Mouse (Mus musculus): ENCODE measurements around the gene Smim27.
A peak's percentile ranks its signal among the peaks of the same experiment; 100 is the strongest.

The Smim27 gene

DNA sequence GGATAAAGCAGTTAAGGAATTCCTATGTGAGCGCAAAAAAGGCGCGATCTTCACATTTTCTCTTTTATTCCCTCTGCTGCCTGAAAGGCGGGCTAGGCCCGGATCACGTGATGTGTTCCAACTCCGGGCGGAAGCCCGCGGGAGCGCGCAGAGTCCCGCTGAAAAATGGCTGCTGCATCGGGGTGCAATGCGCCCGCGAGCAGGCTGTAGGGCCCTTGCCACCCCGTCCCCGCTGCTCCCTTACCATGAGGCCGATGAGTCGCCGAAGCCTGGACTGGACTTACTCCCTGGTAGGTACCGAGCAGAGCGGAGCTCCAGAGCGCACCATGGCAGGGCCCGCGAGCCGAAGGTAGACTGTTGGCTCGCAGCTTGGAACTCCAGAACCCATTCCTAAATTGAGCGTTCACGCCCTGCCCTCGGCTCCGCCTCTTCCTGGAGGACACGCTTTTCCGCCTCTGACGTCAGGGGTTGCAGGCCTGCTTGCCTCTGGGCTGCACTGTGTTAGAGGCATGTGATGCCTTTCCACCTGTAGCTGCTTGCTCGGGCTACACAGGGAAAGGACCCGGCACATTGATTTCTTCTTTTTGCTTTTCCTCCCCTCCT lies at the start of gene Smim27, which contains the start of gene Topors:
Smim27 (plus strand) TSS at position 150 of the 603 bp plus-strand sequence.
Topors (minus strand) TSS at position 421 of the 603 bp plus-strand sequence.
- H3K4me1 ChIP-seq (replicated peaks; ENCODE audit: low read depth, low read length): peaks cover 60% of the 10 kb centered on the region
- TF ChIP-seq NANOG (IDR thresholded peaks at IDR 0.05; ENCODE audit: borderline replicate concordance, low read length) (no peak), POU5F1 (IDR thresholded peaks at IDR 0.05; ENCODE audit: borderline replicate concordance, low read length) (no peak), CTCF (conservative IDR thresholded peaks at IDR 0.05; ENCODE audit: low read length) (no peak)
- H3K27me3 ChIP-seq (ENCODE audit: insufficient read depth, low read length): no peaks in the 10 kb centered on the region
- peaks cover 64% of the 10 kb centered on the region for H3K36me3 ChIP-seq (ENCODE audit: insufficient read depth, low read length)
- H3K9me3 ChIP-seq (ENCODE audit: low read length): no peaks in the 10 kb centered on the region
- H3K4me3 ChIP-seq (replicated peaks; ENCODE audit: low read length): peak within 1 kb of the TSS; percentile 98

DNA sequence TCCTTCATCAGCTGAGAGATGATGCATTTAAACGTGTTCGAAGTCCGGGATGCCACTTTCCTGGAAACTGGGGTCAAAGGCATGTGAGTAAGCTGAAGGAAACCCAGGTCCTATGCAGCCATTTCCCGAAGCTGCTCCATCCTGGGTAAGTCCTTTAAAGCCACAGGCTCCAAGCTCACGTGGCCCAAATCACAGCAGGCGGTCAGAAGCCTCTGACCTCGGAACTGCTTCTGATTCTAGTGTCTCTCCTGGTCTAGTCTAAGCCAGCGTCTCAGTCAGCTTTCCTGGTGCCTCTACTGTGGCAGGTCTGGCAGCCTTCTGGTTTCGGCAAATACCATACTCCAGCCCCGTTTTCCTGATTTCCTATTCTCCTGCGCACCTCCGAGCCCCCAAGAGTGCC lies 48.9 kb upstream of the Smim27 start:
- Histone ChIP-seq H3K27me3 (ENCODE audit: insufficient read depth, low read length) (no peaks in the 10 kb centered on the region), H3K4me1 (replicated peaks; ENCODE audit: low read depth, low read length) (peaks cover 59% of the 10 kb centered on the region), H3K9me3 (ENCODE audit: low read length) (peaks cover 11% of the 10 kb centered on the region), H3K4me3 (replicated peaks; ENCODE audit: low read length) (peak overlapping the region; percentile 74), H3K36me3 (ENCODE audit: insufficient read depth, low read length) (peaks cover 58% of the 10 kb centered on the region)
- TF ChIP-seq POU5F1 (IDR thresholded peaks at IDR 0.05; ENCODE audit: borderline replicate concordance, low read length) (no peak), NANOG (IDR thresholded peaks at IDR 0.05; ENCODE audit: borderline replicate concordance, low read length) (no peak)

- peaks cover 11% of the 10 kb centered on the region for H3K9me3 ChIP-seq (ENCODE audit: low read length)
- H3K36me3 ChIP-seq (ENCODE audit: insufficient read depth, low read length): peaks cover 55% of the 10 kb centered on the region
- H3K4me1 ChIP-seq (replicated peaks; ENCODE audit: low read depth, low read length): peaks cover 67% of the 10 kb centered on the region
- TF ChIP-seq NANOG (IDR thresholded peaks at IDR 0.05; ENCODE audit: borderline replicate concordance, low read length): no peak
- no peak for TF ChIP-seq CTCF (conservative IDR thresholded peaks at IDR 0.05; ENCODE audit: low read length)
- no peak for TF ChIP-seq POU5F1 (IDR thresholded peaks at IDR 0.05; ENCODE audit: borderline replicate concordance, low read length)
- H3K4me3 ChIP-seq (replicated peaks; ENCODE audit: low read length): peak overlapping the region; percentile 74
- H3K27me3 ChIP-seq (ENCODE audit: insufficient read depth, low read length): no peaks in the 10 kb centered on the region
Observed at GRCm38 (mm10) chr4:40221004-40221760, 48.2 kb upstream of the Smim27 start.

GRCm38 (mm10) chr4:40221876-40222585 lies 47.3 kb upstream of the Smim27 start:
- Histone ChIP-seq H3K36me3 (ENCODE audit: insufficient read depth, low read length) (peaks cover 47% of the 10 kb centered on the region), H3K4me3 (replicated peaks; ENCODE audit: low read length) (peak overlapping the region; percentile 53), H3K4me1 (replicated peaks; ENCODE audit: low read depth, low read length) (peaks cover 75% of the 10 kb centered on the region), H3K27me3 (ENCODE audit: insufficient read depth, low read length) (no peaks in the 10 kb centered on the region), H3K9me3 (ENCODE audit: low read length) (peaks cover 11% of the 10 kb centered on the region)
- TF ChIP-seq NANOG (IDR thresholded peaks at IDR 0.05; ENCODE audit: borderline replicate concordance, low read length) (no peak), POU5F1 (IDR thresholded peaks at IDR 0.05; ENCODE audit: borderline replicate concordance, low read length) (no peak), CTCF (conservative IDR thresholded peaks at IDR 0.05; ENCODE audit: low read length) (no peak)

DNA sequence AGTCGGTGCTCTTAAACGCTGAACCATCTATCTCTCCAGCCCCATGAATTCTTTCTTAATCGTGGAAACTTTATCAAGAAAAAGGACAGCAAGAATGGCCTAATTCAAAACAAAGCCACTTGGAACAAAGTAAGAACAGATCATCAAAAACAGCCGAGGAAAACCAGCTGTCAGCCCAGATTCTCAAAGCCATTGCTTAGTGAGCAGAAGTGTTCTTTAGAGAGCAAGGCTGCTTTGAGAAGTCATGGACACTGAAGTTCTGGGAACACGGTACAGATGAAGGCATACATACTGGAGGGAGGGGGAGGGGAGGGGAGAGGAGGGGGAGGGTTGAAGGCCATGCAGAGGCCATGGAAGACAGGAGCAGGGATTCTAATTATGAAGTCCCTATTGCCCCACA lies 43.3 kb upstream of the Smim27 start:
- H3K36me3 ChIP-seq (ENCODE audit: insufficient read depth, low read length): peaks cover 22% of the 10 kb centered on the region
- H3K4me3 ChIP-seq (replicated peaks; ENCODE audit: low read length): no peak overlapping the region
- peaks cover 86% of the 10 kb centered on the region for H3K4me1 ChIP-seq (replicated peaks; ENCODE audit: low read depth, low read length)
- no peaks in the 10 kb centered on the region for H3K9me3 ChIP-seq (ENCODE audit: low read length)
- TF ChIP-seq NANOG (IDR thresholded peaks at IDR 0.05; ENCODE audit: borderline replicate concordance, low read length) (no peak), POU5F1 (IDR thresholded peaks at IDR 0.05; ENCODE audit: borderline replicate concordance, low read length) (no peak), CTCF (conservative IDR thresholded peaks at IDR 0.05; ENCODE audit: low read length) (no peak)
- no peaks in the 10 kb centered on the region for H3K27me3 ChIP-seq (ENCODE audit: insufficient read depth, low read length)

DNA sequence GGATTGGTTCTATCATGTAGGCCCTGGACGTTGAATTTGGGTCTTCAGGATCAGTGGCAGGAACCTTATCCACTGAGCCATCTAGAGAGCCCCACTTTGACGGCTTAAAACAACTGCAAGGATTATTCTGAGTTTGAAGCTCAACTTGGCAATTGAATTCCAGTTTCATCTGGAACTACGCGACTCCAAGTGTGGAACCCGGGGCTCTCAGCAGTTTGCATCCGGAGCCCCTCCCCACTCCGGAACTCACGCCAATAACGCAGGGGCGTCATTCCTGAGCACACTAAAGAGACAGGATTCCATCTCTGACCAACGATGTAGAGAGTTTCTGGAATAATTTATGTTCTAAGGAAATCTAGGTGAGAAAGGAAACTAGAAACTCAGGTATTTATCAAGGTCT lies 42.2 kb upstream of the Smim27 start:
- Histone ChIP-seq H3K9me3 (ENCODE audit: low read length) (no peaks in the 10 kb centered on the region), H3K4me1 (replicated peaks; ENCODE audit: low read depth, low read length) (peaks cover 80% of the 10 kb centered on the region), H3K4me3 (replicated peaks; ENCODE audit: low read length) (peak overlapping the region; percentile 55), H3K27me3 (ENCODE audit: insufficient read depth, low read length) (no peaks in the 10 kb centered on the region), H3K36me3 (ENCODE audit: insufficient read depth, low read length) (peaks cover 22% of the 10 kb centered on the region)
- 0 out of 2 replicates have a peak, but pooled peaks have one; percentile 5 for TF ChIP-seq NANOG (IDR thresholded peaks at IDR 0.05; ENCODE audit: borderline replicate concordance, low read length)
- TF ChIP-seq POU5F1 (IDR thresholded peaks at IDR 0.05; ENCODE audit: borderline replicate concordance, low read length): no peak
- TF ChIP-seq CTCF (conservative IDR thresholded peaks at IDR 0.05; ENCODE audit: low read length): no peak

- Histone ChIP-seq H3K36me3 (ENCODE audit: insufficient read depth, low read length) (peaks cover 21% of the 10 kb centered on the region), H3K27me3 (ENCODE audit: insufficient read depth, low read length) (no peaks in the 10 kb centered on the region), H3K4me3 (replicated peaks; ENCODE audit: low read length) (peak overlapping the region; percentile 55), H3K9me3 (ENCODE audit: low read length) (no peaks in the 10 kb centered on the region), H3K4me1 (replicated peaks; ENCODE audit: low read depth, low read length) (peaks cover 79% of the 10 kb centered on the region)
- TF ChIP-seq POU5F1 (IDR thresholded peaks at IDR 0.05; ENCODE audit: borderline replicate concordance, low read length) (no peak), CTCF (conservative IDR thresholded peaks at IDR 0.05; ENCODE audit: low read length) (no peak), NANOG (IDR thresholded peaks at IDR 0.05; ENCODE audit: borderline replicate concordance, low read length) (no peak)
Observed at GRCm38 (mm10) chr4:40227886-40228285, 41.5 kb upstream of the Smim27 start.

- Histone ChIP-seq H3K27me3 (ENCODE audit: insufficient read depth, low read length) (no peaks in the 10 kb centered on the region), H3K4me3 (replicated peaks; ENCODE audit: low read length) (peak overlapping the region; percentile 26; the same call in 1 of the 2 replicates), H3K4me1 (replicated peaks; ENCODE audit: low read depth, low read length) (peaks cover 88% of the 10 kb centered on the region), H3K36me3 (ENCODE audit: insufficient read depth, low read length) (peaks cover 9% of the 10 kb centered on the region; the same call in 1 of the 2 replicates), H3K9me3 (ENCODE audit: low read length) (no peaks in the 10 kb centered on the region; the same call in 1 of the 2 replicates)
- no peak for TF ChIP-seq NANOG (IDR thresholded peaks at IDR 0.05; ENCODE audit: borderline replicate concordance, low read length)
- no peak for TF ChIP-seq POU5F1 (IDR thresholded peaks at IDR 0.05; ENCODE audit: borderline replicate concordance, low read length)
- TF ChIP-seq CTCF (conservative IDR thresholded peaks at IDR 0.05; ENCODE audit: low read length): no peak
Observed at GRCm38 (mm10) chr4:40229723-40230122, 39.7 kb upstream of the Smim27 start.

Data from E14TG2a.4 (cell line).